Mouse (Mus musculus) lung, embryonic 15.5 days (tissue): ENCODE measurements around the gene Kctd17. TPM values are rescaled to one million over a fixed set of nuclear protein-coding genes. Genes with fewer than 3 reads are reported as not detected.

Experiments
- ATAC-seq: fragments of 200-750 bp; cut with Nextera tagmentation; 2 replicates; pipeline ENCODE4 v1.8.0; 2017; ENCODE audit warnings: moderate number of reproducible peaks, borderline replicate concordance; ENCODE audit not compliant: low FRiP score, low TSS enrichment; ENCODE audit errors: extremely low read depth
- H3K27ac ChIP-seq: fragments of 300-500 bp; sonication (generic); 2 replicates; pipeline ENCODE4 v1.5.1; 2015; ENCODE audit warnings: moderate library complexity, mild to moderate bottlenecking, inconsistent platforms
- H3K27me3 ChIP-seq: fragments of 300-500 bp; sonication (generic); 2 replicates; pipeline ENCODE4 v1.6.1; 2015; ENCODE audit warnings: inconsistent platforms
- H3K36me3 ChIP-seq: fragments of 300-500 bp; sonication (generic); 2 replicates; pipeline ENCODE4 v1.6.1; 2015; ENCODE audit warnings: inconsistent platforms
- H3K4me1 ChIP-seq: fragments of 300-500 bp; sonication (generic); 2 replicates; pipeline ENCODE4 v1.6.1; 2015; ENCODE audit warnings: inconsistent platforms
- H3K4me2 ChIP-seq: fragments of 300-500 bp; sonication (generic); 2 replicates; pipeline ENCODE4 v1.6.1; 2015; ENCODE audit warnings: inconsistent platforms, mild to moderate bottlenecking, moderate library complexity
- H3K4me3 ChIP-seq: fragments of 300-500 bp; sonication (generic); 2 replicates; pipeline ENCODE4 v1.5.1; 2015; ENCODE audit warnings: mild to moderate bottlenecking, inconsistent platforms
- H3K9ac ChIP-seq: fragments of 300-500 bp; sonication (generic); 2 replicates; pipeline ENCODE4 v1.6.1; 2015; ENCODE audit warnings: inconsistent platforms
- H3K9me3 ChIP-seq: fragments of 300-500 bp; sonication (generic); 2 replicates; pipeline ENCODE4 v1.6.1; 2016; ENCODE audit warnings: inconsistent platforms
- WGBS: fragments of 180-500 bp; shearing (Covaris S2); methylation state at CpG from one replicate; pipeline ENCODE4 v1.1.7; 2015; 5-methylcytosine and 5-hydroxymethylcytosine counted together
- polyA plus RNA-seq: library from polyadenylated mRNA; unstranded; fragments of >200 nt; fragmentation: Nextera tagmentation; extraction: Ambion mirVana; gene quantifications from 2 replicates; pipeline ENCODE4 v1.2.1, GENCODE M21; 2015

Gene Kctd17
- polyA plus RNA-seq, 1 experiment from 2014 or later, result 49.5 TPM

DNA sequence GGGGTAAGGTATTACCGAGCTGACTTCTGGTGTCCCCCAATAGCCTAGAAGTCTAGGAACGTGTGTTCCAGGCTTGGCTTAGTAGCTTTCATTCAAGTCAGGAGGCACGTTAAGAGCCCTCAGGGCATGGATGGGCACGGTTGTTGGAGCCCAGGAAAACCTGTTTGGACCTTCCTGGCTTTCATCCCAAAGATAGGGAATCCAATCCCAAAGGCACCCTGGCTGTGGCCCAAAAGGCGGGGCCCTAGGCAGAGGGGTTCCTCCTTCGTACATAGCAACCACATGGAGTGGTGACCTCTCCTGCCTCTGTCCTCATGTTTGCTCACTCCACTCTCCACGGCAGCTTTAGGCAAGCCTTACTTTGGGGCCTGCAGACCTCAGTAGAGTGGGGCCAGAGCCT is 25.9 kb upstream of the Kctd17 start:
- Histone ChIP-seq H3K27ac (peak overlapping the region; percentile 99), H3K9ac (no peak overlapping the region), H3K27me3 (no peaks in the 10 kb centered on the region), H3K4me2 (peak overlapping the region; percentile 89), H3K4me3 (no peak overlapping the region), H3K9me3 (no peaks in the 10 kb centered on the region), H3K4me1 (peaks cover 51% of the 10 kb centered on the region), H3K36me3 (0 out of 2 replicates have a peak, but pooled peaks cover 4% of the 10 kb centered on the region)
- WGBS, result 45% methylated on average over 7 of the region's 7 CpGs
- peak; percentile 15; the same call in 1 of the 2 replicates for ATAC-seq

DNA sequence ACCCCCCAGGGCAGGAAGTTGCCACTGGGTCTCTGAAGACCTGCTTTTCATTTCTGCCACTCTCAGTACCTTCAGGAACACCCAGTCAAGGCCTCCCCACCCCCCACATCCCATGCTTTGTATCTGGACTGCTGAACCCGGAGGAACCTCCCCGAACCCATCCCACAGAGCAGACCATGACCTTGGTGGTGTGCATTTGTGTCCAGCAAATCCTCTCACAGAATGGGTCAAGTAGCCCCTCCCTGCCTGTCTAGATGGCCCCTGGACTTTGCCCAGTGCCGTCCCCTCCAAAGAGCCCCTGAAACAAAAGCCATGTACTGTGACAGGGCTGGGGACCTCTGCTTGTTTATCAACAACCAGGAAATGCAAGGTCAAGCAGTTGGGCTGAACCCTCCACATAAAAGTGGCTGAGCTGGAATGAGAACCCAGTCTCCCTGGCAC is 25.0 kb upstream of the Kctd17 start:
- Histone ChIP-seq H3K4me1 (peaks cover 57% of the 10 kb centered on the region), H3K27ac (peak overlapping the region; percentile 99), H3K9ac (0 out of 2 replicates have a peak overlapping the region, but pooled peaks have one; percentile 13), H3K9me3 (no peaks in the 10 kb centered on the region), H3K27me3 (no peaks in the 10 kb centered on the region), H3K4me3 (peak overlapping the region; percentile 69), H3K36me3 (0 out of 2 replicates have a peak, but pooled peaks cover 4% of the 10 kb centered on the region), H3K4me2 (peak overlapping the region; percentile 89)
- 38% methylated on average over 3 of the region's 3 CpGs for WGBS
- no peak for ATAC-seq

DNA sequence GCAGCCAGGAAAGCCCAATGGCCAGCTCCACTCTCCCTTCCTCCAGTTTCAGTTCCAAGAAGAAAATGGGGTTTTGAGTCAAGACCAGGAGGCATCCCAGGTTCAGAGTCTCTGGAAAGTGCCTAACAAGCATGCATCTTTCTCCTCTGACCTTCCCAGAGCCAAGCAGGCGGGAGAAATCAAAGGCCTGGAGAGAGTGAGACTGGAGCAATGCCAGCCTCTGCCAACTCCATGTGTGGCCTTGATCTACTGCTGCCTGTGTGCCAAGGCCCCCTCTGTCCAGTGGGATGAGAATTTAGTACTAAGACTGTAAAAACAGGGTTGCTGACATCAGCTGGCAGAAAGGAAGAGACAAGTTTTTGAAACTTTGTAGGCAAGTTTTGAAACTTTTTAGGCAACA is 24.5 kb upstream of the Kctd17 start:
- Histone ChIP-seq H3K36me3 (0 out of 2 replicates have a peak, but pooled peaks cover 4% of the 10 kb centered on the region), H3K27me3 (no peaks in the 10 kb centered on the region), H3K9me3 (no peaks in the 10 kb centered on the region), H3K4me3 (peak overlapping the region; percentile 69), H3K4me2 (peak overlapping the region; percentile 89), H3K4me1 (peaks cover 57% of the 10 kb centered on the region), H3K27ac (peak overlapping the region; percentile 99), H3K9ac (0 out of 2 replicates have a peak overlapping the region, but pooled peaks have one; percentile 13)
- ATAC-seq, result no peak
- WGBS, result 8% methylated on average over 1 of the region's 1 CpGs

DNA sequence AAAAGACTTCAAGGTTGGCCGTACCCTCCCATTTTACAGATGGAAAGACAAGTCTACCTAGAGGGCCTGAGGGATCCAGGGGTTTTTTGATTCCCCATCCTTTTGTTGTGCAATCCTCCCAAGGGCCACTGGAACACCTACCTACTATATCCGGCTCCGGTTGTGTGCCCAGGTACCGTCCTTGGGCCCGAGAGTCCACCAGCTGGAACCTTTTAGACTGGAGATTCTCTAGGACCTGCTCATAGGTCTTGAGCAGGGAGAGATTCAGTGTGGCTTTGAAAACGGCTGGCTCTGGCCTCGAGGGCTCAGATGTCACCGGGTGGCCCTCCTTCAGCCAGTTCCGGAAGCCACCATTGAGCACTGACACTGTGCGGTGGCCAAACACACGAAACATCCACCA is 23.3 kb upstream of the Kctd17 start:
- Histone ChIP-seq H3K4me2 (peak overlapping the region; percentile 89), H3K36me3 (no peaks in the 10 kb centered on the region), H3K4me1 (peaks cover 65% of the 10 kb centered on the region), H3K27ac (peak overlapping the region; percentile 99), H3K4me3 (peak overlapping the region; percentile 69), H3K9ac (peak overlapping the region; percentile 51), H3K9me3 (no peaks in the 10 kb centered on the region), H3K27me3 (peaks cover 10% of the 10 kb centered on the region; the same call in 1 of the 2 replicates)
- 46% methylated on average over 11 of the region's 11 CpGs for WGBS
- no peak for ATAC-seq

DNA sequence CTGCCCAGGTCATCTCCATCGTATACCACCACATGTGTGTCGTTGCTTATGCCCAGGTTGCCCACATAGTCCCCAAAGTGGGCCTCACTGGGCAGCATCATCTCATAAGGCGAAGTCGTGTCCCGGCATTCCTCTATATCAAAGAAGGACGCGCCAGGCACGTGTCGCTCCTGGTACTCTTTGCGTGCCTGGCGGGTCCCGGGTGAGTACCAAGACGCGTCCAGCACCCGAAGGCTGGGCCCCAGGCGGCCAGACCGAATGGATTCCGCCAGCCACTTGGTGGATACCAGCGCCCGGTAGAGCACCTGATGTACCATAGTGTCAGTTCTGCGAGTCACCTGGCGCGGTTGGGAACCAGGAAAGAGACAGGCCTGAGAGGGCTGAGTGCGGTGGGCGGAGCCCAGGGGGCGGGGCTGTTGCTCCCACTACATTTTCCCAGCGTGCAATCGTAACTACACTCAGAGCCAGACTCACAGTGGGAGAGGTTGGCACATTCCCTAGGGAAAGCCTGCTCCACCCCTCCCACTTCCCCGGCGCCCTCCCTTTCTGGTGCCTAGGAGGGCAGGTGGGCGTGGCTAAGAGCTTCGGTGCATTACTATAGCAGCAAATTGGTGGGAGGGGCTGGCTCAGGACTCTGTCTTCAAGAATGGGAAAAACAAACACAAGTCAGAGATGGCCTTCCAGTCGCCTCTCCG is 22.7 kb upstream of the Kctd17 start, which contains the start of gene Tst:
Tst (minus strand) TSS at position 391 of the 695 bp plus-strand sequence.
- Histone ChIP-seq H3K9me3 (no peaks in the 10 kb centered on the region), H3K9ac (peak within 1 kb of the TSS; percentile 51), H3K4me3 (peak within 1 kb of the TSS; percentile 69), H3K27me3 (peaks cover 15% of the 10 kb centered on the region; the same call in 1 of the 2 replicates), H3K36me3 (no peaks in the 10 kb centered on the region), H3K4me2 (peak within 1 kb of the TSS; percentile 89), H3K27ac (peak within 1 kb of the TSS; percentile 99), H3K4me1 (peaks cover 71% of the 10 kb centered on the region)
- peak; percentile 82 for ATAC-seq
- WGBS, result 1% methylated on average over 34 of the region's 34 CpGs

DNA sequence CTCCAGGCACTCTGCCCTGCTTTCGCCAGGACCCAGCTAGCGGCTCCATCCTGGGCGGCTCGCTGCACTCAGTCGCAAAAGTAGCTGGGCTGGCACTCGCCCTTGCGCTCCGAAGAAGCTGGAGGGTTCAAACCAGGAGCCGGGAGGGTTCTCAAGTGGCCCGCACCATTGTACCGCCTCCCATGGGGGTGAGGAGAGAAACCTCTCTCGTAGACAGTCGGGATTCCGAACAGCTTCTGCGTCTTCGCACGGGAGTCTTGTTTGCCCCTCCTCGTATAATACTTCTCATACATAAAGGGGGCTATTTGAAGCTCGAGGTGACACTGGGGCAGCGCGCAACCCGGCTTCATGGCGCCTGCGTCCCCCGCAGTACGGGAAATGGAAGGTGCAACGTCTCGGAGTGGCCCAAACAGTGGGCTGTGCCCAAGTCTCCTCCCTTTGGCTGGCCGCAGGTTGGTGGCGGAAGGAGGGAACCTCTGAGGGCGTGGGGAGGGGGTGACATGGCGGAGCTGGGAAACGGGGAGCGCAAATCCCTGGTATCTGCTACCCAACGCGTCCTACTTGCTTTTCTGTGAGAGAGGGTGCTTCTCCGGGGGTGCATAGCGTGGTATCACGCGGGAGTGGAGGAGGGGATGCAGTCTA is 21.9 kb upstream of the Kctd17 start, which contains the start of gene Mpst:
Mpst (plus strand) TSS at position 124 of the 642 bp plus-strand sequence.
- Histone ChIP-seq H3K9me3 (no peaks in the 10 kb centered on the region), H3K27ac (peak within 1 kb of the TSS; percentile 99), H3K27me3 (peaks cover 18% of the 10 kb centered on the region; the same call in 1 of the 2 replicates), H3K4me1 (peaks cover 68% of the 10 kb centered on the region), H3K36me3 (0 out of 2 replicates have a peak, but pooled peaks cover 3% of the 10 kb centered on the region), H3K9ac (peak within 1 kb of the TSS; percentile 51), H3K4me2 (peak within 1 kb of the TSS; percentile 89), H3K4me3 (peak within 1 kb of the TSS; percentile 69)
- ATAC-seq, result peak; percentile 72
- under 1% methylated on average over 40 of the region's 40 CpGs for WGBS

DNA sequence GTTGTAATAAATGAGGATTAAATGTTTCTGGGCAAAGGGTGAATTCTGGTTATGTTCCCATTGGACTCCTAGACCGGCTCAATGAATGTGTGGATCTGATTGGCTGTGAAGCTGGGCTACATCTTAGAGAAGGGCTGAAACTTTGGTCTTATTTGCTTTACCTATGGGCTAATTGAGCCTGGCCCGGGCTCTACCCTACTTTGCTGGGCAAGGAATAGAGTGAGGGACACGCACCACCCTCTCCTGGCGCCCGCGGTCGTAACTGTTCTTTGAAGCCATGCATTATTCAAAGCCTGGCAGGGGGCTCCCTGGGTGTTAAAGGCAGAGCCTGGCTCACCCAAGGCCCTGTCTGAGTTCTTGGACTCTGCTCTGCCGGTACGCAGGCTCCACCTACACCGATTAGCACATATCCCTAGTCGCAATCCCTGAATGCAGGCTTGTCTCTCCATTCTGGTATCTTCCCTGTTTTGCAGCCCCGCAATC is 18.8 kb upstream of the Kctd17 start:
- 27% methylated on average over 12 of the region's 12 CpGs for WGBS
- Histone ChIP-seq H3K4me1 (peaks cover 36% of the 10 kb centered on the region), H3K4me3 (peak overlapping the region; percentile 18), H3K36me3 (0 out of 2 replicates have a peak, but pooled peaks cover 3% of the 10 kb centered on the region), H3K9ac (no peak overlapping the region), H3K4me2 (peak overlapping the region; percentile 50), H3K27me3 (peaks cover 18% of the 10 kb centered on the region; the same call in 1 of the 2 replicates), H3K27ac (no peak overlapping the region), H3K9me3 (no peaks in the 10 kb centered on the region)
- no peak for ATAC-seq

DNA sequence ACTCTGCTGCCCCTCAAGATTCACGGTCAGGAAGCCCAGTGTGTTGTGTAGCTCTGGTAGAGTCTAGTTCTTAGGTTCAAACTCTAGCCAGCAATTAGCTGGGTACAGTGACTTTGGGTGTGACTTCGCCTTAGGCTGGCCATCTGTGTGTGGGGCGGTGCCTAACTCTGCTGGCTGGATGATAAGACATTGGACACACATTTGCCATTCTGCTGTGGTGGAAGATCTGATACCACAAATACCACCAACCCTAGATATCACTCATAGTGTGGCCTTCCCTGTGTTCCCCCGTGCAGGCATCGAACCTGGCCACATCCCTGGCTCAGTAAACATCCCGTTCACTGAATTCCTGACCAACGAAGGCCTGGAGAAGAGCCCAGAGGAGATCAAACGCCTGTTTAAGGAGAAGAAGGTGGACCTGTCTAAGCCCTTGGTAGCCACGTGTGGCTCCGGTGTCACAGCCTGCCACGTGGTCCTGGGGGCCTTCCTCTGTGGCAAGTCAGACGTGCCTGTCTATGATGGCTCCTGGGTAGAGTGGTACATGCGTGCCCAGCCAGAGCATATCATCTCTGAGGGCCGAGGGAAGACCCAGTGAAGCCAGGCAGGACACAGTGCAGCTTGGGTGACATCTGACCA is 15.2 kb upstream of the Kctd17 start:
- Histone ChIP-seq H3K36me3 (0 out of 2 replicates have a peak, but pooled peaks cover 3% of the 10 kb centered on the region), H3K4me2 (no peak overlapping the region), H3K27me3 (peaks cover 18% of the 10 kb centered on the region; the same call in 1 of the 2 replicates), H3K9me3 (no peaks in the 10 kb centered on the region), H3K4me3 (no peak overlapping the region), H3K9ac (no peak overlapping the region), H3K4me1 (peaks cover 27% of the 10 kb centered on the region), H3K27ac (no peak overlapping the region)
- 82% methylated on average over 14 of the region's 14 CpGs for WGBS
- ATAC-seq, result peak; percentile 29; the same call in 1 of the 2 replicates

DNA sequence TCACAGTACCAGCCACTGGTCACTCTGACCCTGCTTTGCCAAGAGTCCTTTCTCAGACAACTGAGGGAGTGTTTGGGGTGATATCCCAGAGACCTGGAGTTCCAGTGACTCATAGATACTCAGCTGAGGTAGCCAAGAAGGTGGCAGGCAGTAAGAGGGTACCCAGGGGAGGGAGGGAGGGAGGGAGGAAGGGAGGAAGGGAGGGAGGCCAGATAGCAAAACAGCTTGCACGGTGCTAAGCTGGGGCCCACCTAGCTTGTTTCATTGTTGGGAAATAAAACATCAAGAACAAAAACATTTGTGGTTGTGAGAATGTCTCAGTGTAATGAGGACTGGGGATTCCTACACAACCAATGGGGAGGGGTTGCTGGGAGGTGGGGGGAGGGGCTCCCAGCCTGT is 14.6 kb upstream of the Kctd17 start:
- peaks cover 27% of the 10 kb centered on the region for H3K4me1 ChIP-seq
- no peak for ATAC-seq
- 56% methylated on average over 1 of the region's 1 CpGs for WGBS

DNA sequence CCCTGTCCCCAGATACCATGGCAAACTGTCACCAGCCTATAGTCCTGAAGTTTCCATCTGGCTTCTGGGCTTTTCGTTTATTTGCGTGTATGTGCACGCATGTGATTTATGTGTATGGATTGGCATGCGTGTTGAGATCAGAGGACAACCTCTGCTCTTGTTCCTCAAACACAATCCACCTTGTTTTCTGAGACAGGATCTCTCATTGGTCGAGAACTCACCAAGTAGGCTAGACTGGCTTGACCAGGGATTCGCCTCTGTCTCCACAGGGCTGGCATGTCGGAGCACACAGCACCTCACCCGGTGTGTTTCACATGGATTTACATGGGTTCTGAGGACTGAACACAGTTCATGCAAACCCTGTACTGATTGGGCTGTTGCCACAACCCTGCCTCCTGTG is 14.2 kb upstream of the Kctd17 start:
- Histone ChIP-seq H3K27ac (no peak overlapping the region), H3K9ac (no peak overlapping the region), H3K4me1 (peaks cover 27% of the 10 kb centered on the region), H3K4me3 (no peak overlapping the region), H3K4me2 (no peak overlapping the region), H3K36me3 (0 out of 2 replicates have a peak, but pooled peaks cover 3% of the 10 kb centered on the region), H3K27me3 (peaks cover 18% of the 10 kb centered on the region; the same call in 1 of the 2 replicates), H3K9me3 (no peaks in the 10 kb centered on the region)
- WGBS, result 87% methylated on average over 8 of the region's 8 CpGs
- no peak for ATAC-seq

More for the DNA sequence above, 14.6 kb upstream of the Kctd17 start:
- Histone ChIP-seq H3K27me3 (peaks cover 18% of the 10 kb centered on the region; the same call in 1 of the 2 replicates), H3K36me3 (0 out of 2 replicates have a peak, but pooled peaks cover 3% of the 10 kb centered on the region), H3K9ac (no peak overlapping the region), H3K27ac (no peak overlapping the region), H3K9me3 (no peaks in the 10 kb centered on the region), H3K4me3 (no peak overlapping the region), H3K4me2 (no peak overlapping the region)

DNA sequence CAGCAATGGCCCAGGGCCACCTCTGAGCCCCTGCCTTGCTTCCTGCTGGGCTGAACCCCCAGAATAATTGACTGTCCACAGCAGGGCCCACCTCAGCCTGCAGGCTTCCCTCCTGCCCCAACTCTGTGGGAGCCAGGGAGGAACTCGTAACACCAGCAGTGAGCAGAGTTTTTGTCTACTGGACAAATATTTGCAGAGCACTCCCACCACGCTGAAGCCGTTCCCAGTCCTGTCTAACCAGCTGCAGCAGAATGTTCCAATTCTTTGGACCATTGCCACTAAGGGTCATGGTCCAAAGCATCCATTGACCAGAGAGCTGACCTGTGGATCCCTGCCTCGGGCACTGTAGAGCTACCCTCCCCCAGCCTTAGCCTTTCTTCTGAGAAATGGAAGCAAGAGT is 11.4 kb upstream of the Kctd17 start:
- peaks cover 12% of the 10 kb centered on the region for H3K4me1 ChIP-seq
- WGBS, result 15% methylated on average over 4 of the region's 4 CpGs
- no peaks in the 10 kb centered on the region for H3K27me3 ChIP-seq
- no peaks in the 10 kb centered on the region for H3K36me3 ChIP-seq
- H3K27ac ChIP-seq, result peak overlapping the region; percentile 92
- peak; percentile 72; the same call in 1 of the 2 replicates for ATAC-seq
- no peak overlapping the region for H3K9ac ChIP-seq
- no peaks in the 10 kb centered on the region for H3K9me3 ChIP-seq
- H3K4me3 ChIP-seq, result no peak overlapping the region
- no peak overlapping the region for H3K4me2 ChIP-seq
